7 mouse cellular contexts compared by ENCODE assay signal in genomic region chr8:120683602-120684001, GRCm38 (mm10). TPM values are rescaled to one million over a fixed set of nuclear protein-coding genes. Genes with fewer than 3 reads are reported as not detected.
A peak's percentile ranks its signal among the peaks of the same experiment; 100 is the strongest.
DNase-seq lines count a peak whose midpoint lies in the region; ATAC-seq lines count a peak whose summit lies in the region.

No protein-coding gene starts in this region.

- H3K4me1 ChIP-seq in midbrain, embryonic 14.5 days (ENCODE audit: control insufficient read depth, insufficient read depth, low read length): no peaks in the 10 kb centered on the region
- H3K4me1 ChIP-seq in midbrain, embryonic 16.5 days (ENCODE audit: control insufficient read depth, insufficient read depth, low read length): no peaks in the 10 kb centered on the region
- H3K4me1 ChIP-seq in embryonic facial prominence, embryonic 11.5 days (ENCODE audit: control insufficient read depth, insufficient read depth, low read length): peaks cover 2% of the 10 kb centered on the region; the same call in 1 of the 2 replicates
- H3K4me1 ChIP-seq in intestine, embryonic 16.5 days (ENCODE audit: control insufficient read depth, insufficient read depth, low read length): peaks cover 23% of the 10 kb centered on the region

- WGBS in midbrain, embryonic 14.5 days: 14% methylated on average over 10 of the region's 10 CpGs
- WGBS in midbrain, embryonic 16.5 days: 16% methylated on average over 10 of the region's 10 CpGs
- WGBS in embryonic facial prominence, embryonic 11.5 days: 18% methylated on average over 10 of the region's 10 CpGs
- WGBS in intestine, embryonic 16.5 days: 13% methylated on average over 10 of the region's 10 CpGs

- H3K4me3 ChIP-seq in midbrain, embryonic 14.5 days (replicated peaks; ENCODE audit: low read depth, low read length): no peak overlapping the region
- H3K4me3 ChIP-seq in midbrain, embryonic 16.5 days (ENCODE audit: low read depth, low read length): no peak overlapping the region
- no peak overlapping the region for H3K4me3 ChIP-seq in embryonic facial prominence, embryonic 11.5 days (ENCODE audit: low read depth, low read length)
- no peak overlapping the region for H3K4me3 ChIP-seq in intestine, embryonic 16.5 days (ENCODE audit: low read length)

- no peak overlapping the region for H3K9ac ChIP-seq in midbrain, embryonic 14.5 days (replicated peaks; ENCODE audit: low read length)
- no peak overlapping the region for H3K9ac ChIP-seq in midbrain, embryonic 16.5 days (ENCODE audit: low read depth, low read length)
- no peak overlapping the region for H3K9ac ChIP-seq in embryonic facial prominence, embryonic 11.5 days (replicated peaks; ENCODE audit: low read length)
- H3K9ac ChIP-seq in intestine, embryonic 16.5 days (ENCODE audit: low read depth, low read length): no peak overlapping the region

- H3K4me2 ChIP-seq in midbrain, embryonic 14.5 days (ENCODE audit: low read length): no peak overlapping the region
- no peak overlapping the region for H3K4me2 ChIP-seq in midbrain, embryonic 16.5 days (ENCODE audit: low read length)
- H3K4me2 ChIP-seq in embryonic facial prominence, embryonic 11.5 days (ENCODE audit: low read depth, low read length): no peak overlapping the region
- peak overlapping the region; percentile 14; the same call in 1 of the 2 replicates for H3K4me2 ChIP-seq in intestine, embryonic 16.5 days (ENCODE audit: low read depth, low read length)

- H3K36me3 ChIP-seq in midbrain, embryonic 14.5 days (ENCODE audit: control insufficient read depth, insufficient read depth, low read length): no peaks in the 10 kb centered on the region
- H3K36me3 ChIP-seq in midbrain, embryonic 16.5 days (ENCODE audit: control insufficient read depth, insufficient read depth, low read length): no peaks in the 10 kb centered on the region
- H3K36me3 ChIP-seq in embryonic facial prominence, embryonic 11.5 days (replicated peaks; ENCODE audit: control insufficient read depth, insufficient read depth, low read depth, low read length): no peaks in the 10 kb centered on the region
- no peaks in the 10 kb centered on the region for H3K36me3 ChIP-seq in intestine, embryonic 16.5 days (ENCODE audit: control insufficient read depth, insufficient read depth, low read length)

- no peaks in the 10 kb centered on the region for H3K9me3 ChIP-seq in midbrain, embryonic 14.5 days (ENCODE audit: control insufficient read depth, low read length)
- no peaks in the 10 kb centered on the region for H3K9me3 ChIP-seq in midbrain, embryonic 16.5 days (replicated peaks; ENCODE audit: control insufficient read depth, low read length, poor library complexity, severe bottlenecking)
- H3K9me3 ChIP-seq in embryonic facial prominence, embryonic 11.5 days (replicated peaks; ENCODE audit: control insufficient read depth, low read length): no peaks in the 10 kb centered on the region
- no peaks in the 10 kb centered on the region for H3K9me3 ChIP-seq in intestine, embryonic 16.5 days (ENCODE audit: control insufficient read depth, low read length)

- peak; percentile 72 for DNase-seq in midbrain, embryonic 14.5 days
- peak; percentile 76 for DNase-seq in embryonic facial prominence, embryonic 11.5 days (ENCODE audit: low spot score)
- peak; percentile 85 for DNase-seq in lung, postnatal 14 days
- DNase-seq in spleen, postnatal 36 days (ENCODE audit: low spot score in 2 of 2): peak; percentile 81 to 83

- no peak for ATAC-seq in midbrain, embryonic 14.5 days (ENCODE audit: low FRiP score, low TSS enrichment)
- no peak for ATAC-seq in midbrain, embryonic 16.5 days
- peak; percentile 76 for ATAC-seq in activated CD4-positive, CD25-positive, alpha-beta regulatory T cell, adult 4 months
- ATAC-seq in embryonic facial prominence, embryonic 11.5 days (replicated peaks; ENCODE audit: insufficient number of reproducible peaks, low FRiP score, low TSS enrichment, low read depth): no peak
- peak; percentile 54 for ATAC-seq in intestine, embryonic 16.5 days

- no peaks in the 10 kb centered on the region for H3K27me3 ChIP-seq in midbrain, embryonic 14.5 days (ENCODE audit: control insufficient read depth, insufficient read depth, low read length)
- H3K27me3 ChIP-seq in midbrain, embryonic 16.5 days (ENCODE audit: control insufficient read depth, insufficient read depth, low read depth, low read length): no peaks in the 10 kb centered on the region
- no peaks in the 10 kb centered on the region for H3K27me3 ChIP-seq in embryonic facial prominence, embryonic 11.5 days (ENCODE audit: control insufficient read depth, insufficient read depth, low read length)
- no peaks in the 10 kb centered on the region for H3K27me3 ChIP-seq in intestine, embryonic 16.5 days (replicated peaks; ENCODE audit: control insufficient read depth, insufficient read depth, low read length)

- no peak overlapping the region for H3K27ac ChIP-seq in midbrain, embryonic 14.5 days (replicated peaks; ENCODE audit: low read depth, low read length)
- no peak overlapping the region for H3K27ac ChIP-seq in midbrain, embryonic 16.5 days (ENCODE audit: low read length)
- H3K27ac ChIP-seq in embryonic facial prominence, embryonic 11.5 days (replicated peaks; ENCODE audit: low read depth, low read length): no peak overlapping the region
- peak overlapping the region; percentile 95 for H3K27ac ChIP-seq in intestine, embryonic 16.5 days (ENCODE audit: low read length)

RNA-seq across cellular contexts. Expression of gene Emc8, which starts 15.2 kb away (rescaled TPM):
- polyA plus RNA-seq in midbrain, embryonic 14.5 days (2014; fragmentation: Nextera tagmentation; extraction: Ambion mirVana): 108 and 142 TPM in 2 replicates
- 99.5 and 105 TPM in 2 replicates for polyA plus RNA-seq in midbrain, embryonic 16.5 days (2015; fragmentation: Nextera tagmentation; extraction: Ambion mirVana)
- 10 to 100 TPM; 60.2 to 68.0 TPM for polyA plus RNA-seq in activated CD4-positive, CD25-positive, alpha-beta regulatory T cell, adult 4 months (2017; shearing (Covaris generic))
- polyA plus RNA-seq in embryonic facial prominence, embryonic 11.5 days (2014; fragmentation: Nextera tagmentation; extraction: Ambion mirVana): 322 and 338 TPM in 2 replicates
- 214 and 235 TPM in 2 replicates for polyA plus RNA-seq in intestine, embryonic 16.5 days (2015; fragmentation: Nextera tagmentation; extraction: Ambion mirVana)

RNA-seq across cellular contexts. Expression of gene Cox4i1, which starts 15.6 kb away (rescaled TPM):
- polyA plus RNA-seq in midbrain, embryonic 14.5 days (2014; fragmentation: Nextera tagmentation; extraction: Ambion mirVana): 1,016 and 1,147 TPM in 2 replicates
- 1,051 and 1,134 TPM in 2 replicates for polyA plus RNA-seq in midbrain, embryonic 16.5 days (2015; fragmentation: Nextera tagmentation; extraction: Ambion mirVana)
- 1,000 to 10,000 TPM; 1,217 to 1,292 TPM for polyA plus RNA-seq in activated CD4-positive, CD25-positive, alpha-beta regulatory T cell, adult 4 months (2017; shearing (Covaris generic))
- 854 and 888 TPM in 2 replicates for polyA plus RNA-seq in embryonic facial prominence, embryonic 11.5 days (2014; fragmentation: Nextera tagmentation; extraction: Ambion mirVana)
- 1,710 and 1,737 TPM in 2 replicates for polyA plus RNA-seq in intestine, embryonic 16.5 days (2015; fragmentation: Nextera tagmentation; extraction: Ambion mirVana)

RNA-seq across cellular contexts. Expression of gene Gm27021, which starts 15.7 kb away (rescaled TPM):
- 4.9 and 5.1 TPM in 2 replicates for polyA plus RNA-seq in midbrain, embryonic 14.5 days (2014; fragmentation: Nextera tagmentation; extraction: Ambion mirVana)
- 4.7 and 5.6 TPM in 2 replicates for polyA plus RNA-seq in midbrain, embryonic 16.5 days (2015; fragmentation: Nextera tagmentation; extraction: Ambion mirVana)
- polyA plus RNA-seq in activated CD4-positive, CD25-positive, alpha-beta regulatory T cell, adult 4 months (2017; shearing (Covaris generic)): not detected
- 1.8 and 3.0 TPM in 2 replicates for polyA plus RNA-seq in embryonic facial prominence, embryonic 11.5 days (2014; fragmentation: Nextera tagmentation; extraction: Ambion mirVana)
- polyA plus RNA-seq in intestine, embryonic 16.5 days (2015; fragmentation: Nextera tagmentation; extraction: Ambion mirVana): 1.5 TPM in 2 replicates

RNA-seq across cellular contexts. Expression of gene 1190005I06Rik, which starts 36.2 kb away (rescaled TPM):
- polyA plus RNA-seq in midbrain, embryonic 14.5 days (2014; fragmentation: Nextera tagmentation; extraction: Ambion mirVana): 11.8 and 12.8 TPM in 2 replicates
- 18.2 and 22.2 TPM in 2 replicates for polyA plus RNA-seq in midbrain, embryonic 16.5 days (2015; fragmentation: Nextera tagmentation; extraction: Ambion mirVana)
- polyA plus RNA-seq in activated CD4-positive, CD25-positive, alpha-beta regulatory T cell, adult 4 months (2017; shearing (Covaris generic)): not detected
- 3.4 and 5.9 TPM in 2 replicates for polyA plus RNA-seq in embryonic facial prominence, embryonic 11.5 days (2014; fragmentation: Nextera tagmentation; extraction: Ambion mirVana)
- polyA plus RNA-seq in intestine, embryonic 16.5 days (2015; fragmentation: Nextera tagmentation; extraction: Ambion mirVana): 1.8 and 1.9 TPM in 2 replicates

RNA-seq across cellular contexts. Expression of gene Irf8, which starts 52.6 kb away (rescaled TPM):
- polyA plus RNA-seq in midbrain, embryonic 14.5 days (2014; fragmentation: Nextera tagmentation; extraction: Ambion mirVana): 2.0 and 4.0 TPM in 2 replicates
- 3.9 TPM in 2 replicates for polyA plus RNA-seq in midbrain, embryonic 16.5 days (2015; fragmentation: Nextera tagmentation; extraction: Ambion mirVana)
- polyA plus RNA-seq in activated CD4-positive, CD25-positive, alpha-beta regulatory T cell, adult 4 months (2017; shearing (Covaris generic)): 10 to 100 TPM; 17.9 to 24.8 TPM
- 2.3 and 3.4 TPM in 2 replicates for polyA plus RNA-seq in embryonic facial prominence, embryonic 11.5 days (2014; fragmentation: Nextera tagmentation; extraction: Ambion mirVana)
- polyA plus RNA-seq in intestine, embryonic 16.5 days (2015; fragmentation: Nextera tagmentation; extraction: Ambion mirVana): 55.5 and 55.6 TPM in 2 replicates

Comparison
In these comparisons a context has a peak if more than half of its experiments do, and no peak if none do; other contexts are left out.
1. ATAC-seq: peak in activated CD4-positive, CD25-positive, alpha-beta regulatory T cell, adult 4 months (single experiment) and intestine, embryonic 16.5 days (single experiment); none in midbrain, embryonic 14.5 days (single experiment), midbrain, embryonic 16.5 days (single experiment) and embryonic facial prominence, embryonic 11.5 days (single experiment).
2. Peak in every context shown above with its lines, with median percentiles within 50 percentile points of each other: DNase-seq.